Mouse (Mus musculus): Measurements from ENCODE around the gene Slc22a23. TPM values are rescaled to one million over a fixed set of nuclear protein-coding genes. Genes with fewer than 3 reads are reported as not detected.
"Not testable (repeated sequence)": the region's sequence is repeated elsewhere in the genome, so short reads cannot be mapped to it uniquely, and the experiment has no call there.

Gene Slc22a23
- 7.8 and 8.5 TPM in 2 replicates for polyA plus RNA-seq (2014; fragmentation: Nextera tagmentation; extraction: Ambion mirVana)

DNA sequence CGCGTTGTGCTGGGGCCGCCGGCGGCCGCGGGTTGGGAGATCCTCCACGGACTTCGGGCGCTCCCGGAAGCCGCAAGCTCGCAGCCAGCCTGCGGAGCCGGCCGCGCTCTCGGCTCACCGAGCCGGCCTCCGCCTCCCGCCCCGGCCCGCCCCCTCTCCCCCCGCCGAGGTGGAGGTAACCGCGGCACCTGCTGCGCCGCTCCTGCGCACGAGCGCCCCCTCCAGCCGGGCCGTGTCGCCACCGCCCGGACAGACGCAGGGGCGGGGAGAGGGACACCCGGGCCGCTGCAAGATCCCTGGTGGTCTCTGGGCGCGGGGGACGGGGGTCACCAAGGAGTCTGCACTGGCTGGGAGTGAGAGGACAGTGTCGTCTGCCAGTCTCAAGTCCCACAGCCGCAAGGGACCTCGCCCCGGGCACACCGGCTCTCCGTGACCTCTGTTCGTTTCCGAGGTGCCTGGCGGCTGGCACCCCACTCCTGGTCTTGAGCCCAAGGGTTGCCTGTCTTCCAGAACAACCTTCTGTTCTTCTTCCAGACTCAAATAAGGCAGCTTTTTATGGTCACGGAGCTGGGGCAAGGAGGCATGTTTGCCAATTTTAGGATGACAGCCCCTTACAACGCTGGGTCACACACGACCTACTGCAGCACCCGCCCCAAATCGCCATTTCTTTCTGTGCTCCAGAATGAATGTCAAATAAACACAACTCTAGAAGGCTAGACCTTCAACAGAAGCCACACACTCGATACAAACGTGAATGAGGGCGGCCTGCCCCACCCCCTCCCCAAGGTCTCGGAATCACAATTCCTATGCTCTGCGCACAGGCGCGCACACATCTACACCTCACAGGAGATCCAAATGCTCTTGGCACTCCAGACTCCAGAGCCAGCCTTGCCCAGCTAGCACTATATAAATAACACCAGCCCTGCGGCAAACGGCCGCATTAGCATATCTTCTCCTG is at the start of gene Slc22a23:
Gene Slc22a23 (minus strand): TSS at position 55 of the 958 bp plus-strand sequence.
- Histone ChIP-seq H3K4me2 (ENCODE audit: low read length) (peak within 1 kb of the TSS; percentile 98), H3K9ac (ENCODE audit: low read length) (peak within 1 kb of the TSS; percentile 84), H3K36me3 (ENCODE audit: control insufficient read depth, insufficient read depth, low read length) (no peaks in the 10 kb centered on the region), H3K4me1 (ENCODE audit: control insufficient read depth in 2 of 2, insufficient read depth in 2 of 2, low read length in 2 of 2) (peaks cover 14 to 25% of the 10 kb centered on the region in 2 experiments), H3K9me3 (ENCODE audit: control insufficient read depth, low read length) (no peaks in the 10 kb centered on the region), H3K27ac (replicated peaks in 1 of 2; ENCODE audit: control insufficient read depth in 1 of 2, insufficient read depth in 1 of 2, low read depth in 2 of 2, low read length in 2 of 2) (peak within 1 kb of the TSS; percentile 55 to 77), H3K27me3 (ENCODE audit: control insufficient read depth, insufficient read depth, low read length) (peaks cover 7% of the 10 kb centered on the region; the same call in 1 of the 2 replicates), H3K4me3 (ENCODE audit: control insufficient read depth in 1 of 2, insufficient read depth in 1 of 2, low read depth in 1 of 2, low read length in 2 of 2) (peak within 1 kb of the TSS; percentile 56 to 75)
- WGBS: 2% methylated on average over 29 of the region's 69 CpGs
- ATAC-seq (ENCODE audit: insufficient number of reproducible peaks, insufficient read depth, low FRiP score, low read depth): peak; percentile 84

DNA sequence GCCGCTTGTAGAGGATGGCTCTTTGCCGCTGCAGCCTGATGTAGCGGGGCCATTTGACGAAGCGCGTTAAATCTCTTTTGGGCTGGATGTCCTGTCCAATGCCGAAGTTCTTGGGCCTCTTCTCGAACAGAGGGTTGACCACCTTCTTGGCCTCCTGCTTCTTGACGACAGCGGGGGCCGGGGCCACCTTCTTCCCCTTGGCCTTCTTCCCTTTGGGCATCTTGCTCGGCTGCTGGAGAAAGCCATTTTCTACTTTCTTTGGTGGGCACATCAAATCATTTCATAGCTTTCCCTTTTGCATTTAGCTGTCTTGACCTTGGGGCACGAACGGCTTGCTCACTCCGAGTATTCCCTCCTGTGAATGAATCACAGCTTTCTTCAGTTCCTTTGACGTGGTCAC is 49.3 kb upstream of the Slc22a23 start:
- not testable (repeated sequence) for H3K36me3 ChIP-seq (ENCODE audit: control insufficient read depth, insufficient read depth, low read length); H3K4me1 ChIP-seq (ENCODE audit: control insufficient read depth in 2 of 2, insufficient read depth in 2 of 2, low read length in 2 of 2); H3K4me2 ChIP-seq (ENCODE audit: low read length); H3K27ac ChIP-seq (replicated peaks in 1 of 2; ENCODE audit: control insufficient read depth in 1 of 2, insufficient read depth in 1 of 2, low read depth in 2 of 2, low read length in 2 of 2); H3K4me3 ChIP-seq (ENCODE audit: control insufficient read depth in 1 of 2, insufficient read depth in 1 of 2, low read depth in 1 of 2, low read length in 2 of 2); ATAC-seq (ENCODE audit: insufficient number of reproducible peaks, insufficient read depth, low FRiP score, low read depth); H3K9me3 ChIP-seq (ENCODE audit: control insufficient read depth, low read length); H3K27me3 ChIP-seq (ENCODE audit: control insufficient read depth, insufficient read depth, low read length); H3K9ac ChIP-seq (ENCODE audit: low read length)
- WGBS: 83% methylated on average over 10 of the region's 16 CpGs

DNA sequence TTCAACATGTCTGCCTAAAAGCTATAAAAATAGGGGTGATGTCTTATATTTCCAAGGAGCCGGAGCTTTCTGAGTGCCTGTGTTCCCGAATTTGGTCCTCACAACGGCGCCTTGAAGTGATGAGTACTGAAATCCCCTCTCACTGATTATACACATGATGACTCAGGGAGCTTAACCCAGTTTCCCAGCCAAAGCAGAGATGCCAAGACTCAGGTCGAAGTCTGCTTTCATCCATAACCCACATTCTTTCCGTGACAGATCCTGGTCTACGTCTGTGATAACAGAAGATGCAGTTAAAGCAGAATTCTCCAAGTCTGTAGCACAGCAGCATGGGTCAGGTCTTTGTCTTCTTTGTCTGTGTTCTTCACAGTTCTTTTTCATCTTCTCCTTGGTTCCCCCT is 47.4 kb upstream of the Slc22a23 start:
- Histone ChIP-seq H3K9ac (ENCODE audit: low read length) (no peak overlapping the region), H3K4me2 (ENCODE audit: low read length) (peak overlapping the region; percentile 18; the same call in 1 of the 2 replicates), H3K27ac (replicated peaks in 1 of 2; ENCODE audit: control insufficient read depth in 1 of 2, insufficient read depth in 1 of 2, low read depth in 2 of 2, low read length in 2 of 2) (no peak overlapping the region), H3K9me3 (ENCODE audit: control insufficient read depth, low read length) (no peaks in the 10 kb centered on the region), H3K4me1 (ENCODE audit: control insufficient read depth in 2 of 2, insufficient read depth in 2 of 2, low read length in 2 of 2) (peaks cover 3 to 6% of the 10 kb centered on the region in 2 experiments; a peak in 2 of 4 replicates), H3K27me3 (ENCODE audit: control insufficient read depth, insufficient read depth, low read length) (no peaks in the 10 kb centered on the region), H3K36me3 (ENCODE audit: control insufficient read depth, insufficient read depth, low read length) (no peaks in the 10 kb centered on the region), H3K4me3 (ENCODE audit: control insufficient read depth in 1 of 2, insufficient read depth in 1 of 2, low read depth in 1 of 2, low read length in 2 of 2) (no peak overlapping the region)
- WGBS: 22% methylated on average over 7 of the region's 7 CpGs
- ATAC-seq (ENCODE audit: insufficient number of reproducible peaks, insufficient read depth, low FRiP score, low read depth): no peak

DNA sequence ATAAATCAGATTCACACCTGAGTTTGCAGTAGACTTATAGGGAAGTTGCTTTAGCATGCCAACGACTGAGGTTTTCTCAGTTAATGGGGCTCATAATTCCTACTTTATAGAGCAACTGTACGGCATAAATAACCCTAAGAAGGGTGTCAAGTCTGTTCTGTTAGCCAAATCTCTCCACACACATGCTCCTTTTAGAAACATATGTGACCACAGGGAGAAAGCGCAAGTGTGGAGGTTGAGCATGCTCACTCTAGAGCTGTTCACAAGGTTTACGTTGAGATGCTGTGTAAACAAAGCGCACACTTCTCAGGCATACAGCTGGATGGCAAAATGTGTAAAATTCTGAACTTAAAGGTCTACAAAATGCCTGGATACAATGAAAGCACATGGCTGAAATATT is 43.2 kb upstream of the Slc22a23 start:
- 94% methylated on average over 5 of the region's 5 CpGs for WGBS

DNA sequence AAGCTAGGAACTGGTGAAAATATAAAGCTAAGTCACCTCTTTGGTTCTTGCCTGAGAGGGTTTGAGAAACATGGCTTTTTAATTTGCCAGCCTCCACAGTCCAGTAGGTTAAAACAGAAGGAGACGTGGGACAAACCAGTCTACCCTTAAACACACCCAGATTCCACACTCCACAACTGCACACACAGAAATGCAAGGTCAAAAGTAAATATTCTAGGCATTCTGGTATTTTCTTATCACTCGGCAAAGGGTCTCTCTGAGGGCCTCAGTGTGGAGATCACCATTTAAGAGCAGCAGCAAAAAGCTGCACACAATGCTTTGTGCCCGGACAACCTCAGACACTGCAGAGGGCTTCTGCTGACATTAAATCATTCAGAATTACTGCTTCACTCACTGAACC is 38.4 kb upstream of the Slc22a23 start:
- Histone ChIP-seq H3K4me1 (ENCODE audit: control insufficient read depth in 2 of 2, insufficient read depth in 2 of 2, low read length in 2 of 2) (peaks cover 4 to 5% of the 10 kb centered on the region in 2 experiments; a peak in 2 of 4 replicates), H3K9me3 (ENCODE audit: control insufficient read depth, low read length) (no peaks in the 10 kb centered on the region), H3K27me3 (ENCODE audit: control insufficient read depth, insufficient read depth, low read length) (no peaks in the 10 kb centered on the region), H3K36me3 (ENCODE audit: control insufficient read depth, insufficient read depth, low read length) (no peaks in the 10 kb centered on the region), H3K4me2 (ENCODE audit: low read length) (no peak overlapping the region), H3K9ac (ENCODE audit: low read length) (no peak overlapping the region), H3K27ac (replicated peaks in 1 of 2; ENCODE audit: control insufficient read depth in 1 of 2, insufficient read depth in 1 of 2, low read depth in 2 of 2, low read length in 2 of 2) (no peak overlapping the region), H3K4me3 (ENCODE audit: control insufficient read depth in 1 of 2, insufficient read depth in 1 of 2, low read depth in 1 of 2, low read length in 2 of 2) (no peak overlapping the region)
- 26% methylated on average over 3 of the region's 3 CpGs for WGBS
- no peak for ATAC-seq (ENCODE audit: insufficient number of reproducible peaks, insufficient read depth, low FRiP score, low read depth)

More for the DNA sequence above, 43.2 kb upstream of the Slc22a23 start:
- Histone ChIP-seq H3K4me3 (ENCODE audit: control insufficient read depth in 1 of 2, insufficient read depth in 1 of 2, low read depth in 1 of 2, low read length in 2 of 2) (no peak overlapping the region), H3K36me3 (ENCODE audit: control insufficient read depth, insufficient read depth, low read length) (no peaks in the 10 kb centered on the region), H3K9ac (ENCODE audit: low read length) (no peak overlapping the region), H3K27ac (replicated peaks in 1 of 2; ENCODE audit: control insufficient read depth in 1 of 2, insufficient read depth in 1 of 2, low read depth in 2 of 2, low read length in 2 of 2) (no peak overlapping the region), H3K9me3 (ENCODE audit: control insufficient read depth, low read length) (no peaks in the 10 kb centered on the region), H3K4me2 (ENCODE audit: low read length) (no peak overlapping the region), H3K4me1 (ENCODE audit: control insufficient read depth in 2 of 2, insufficient read depth in 2 of 2, low read length in 2 of 2) (peaks cover 5 to 10% of the 10 kb centered on the region in 2 experiments; a peak in 2 of 4 replicates), H3K27me3 (ENCODE audit: control insufficient read depth, insufficient read depth, low read length) (no peaks in the 10 kb centered on the region)
- ATAC-seq (ENCODE audit: insufficient number of reproducible peaks, insufficient read depth, low FRiP score, low read depth): no peak

DNA sequence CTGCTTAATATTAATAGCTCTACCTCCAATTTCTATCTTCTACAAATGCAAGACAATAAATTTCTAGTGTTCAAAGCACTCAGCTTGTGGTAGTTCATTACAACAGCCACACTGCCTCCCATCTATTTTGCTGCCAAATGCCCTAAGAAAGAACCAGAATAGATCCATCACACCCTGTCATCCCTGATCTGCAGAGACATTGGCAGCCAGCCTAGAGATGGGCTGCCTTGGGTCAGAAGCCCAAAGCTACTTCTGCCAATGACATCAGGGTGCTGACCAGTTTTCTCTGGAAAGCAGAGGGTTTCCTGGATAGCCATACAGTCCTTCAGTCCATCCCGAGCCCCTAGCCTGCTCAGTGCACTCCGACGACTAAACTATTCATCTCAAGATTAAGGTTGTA is 33.9 kb upstream of the Slc22a23 start:
- Histone ChIP-seq H3K4me1 (ENCODE audit: control insufficient read depth in 2 of 2, insufficient read depth in 2 of 2, low read length in 2 of 2) (peaks cover 5 to 8% of the 10 kb centered on the region in 2 experiments; a peak in 3 of 4 replicates), H3K27ac (replicated peaks in 1 of 2; ENCODE audit: control insufficient read depth in 1 of 2, insufficient read depth in 1 of 2, low read depth in 2 of 2, low read length in 2 of 2) (no peak overlapping the region), H3K36me3 (ENCODE audit: control insufficient read depth, insufficient read depth, low read length) (no peaks in the 10 kb centered on the region), H3K9me3 (ENCODE audit: control insufficient read depth, low read length) (no peaks in the 10 kb centered on the region), H3K9ac (ENCODE audit: low read length) (no peak overlapping the region), H3K27me3 (ENCODE audit: control insufficient read depth, insufficient read depth, low read length) (no peaks in the 10 kb centered on the region), H3K4me2 (ENCODE audit: low read length) (no peak overlapping the region), H3K4me3 (ENCODE audit: control insufficient read depth in 1 of 2, insufficient read depth in 1 of 2, low read depth in 1 of 2, low read length in 2 of 2) (no peak overlapping the region)
- WGBS: 83% methylated on average over 3 of the region's 3 CpGs
- ATAC-seq (ENCODE audit: insufficient number of reproducible peaks, insufficient read depth, low FRiP score, low read depth): no peak

DNA sequence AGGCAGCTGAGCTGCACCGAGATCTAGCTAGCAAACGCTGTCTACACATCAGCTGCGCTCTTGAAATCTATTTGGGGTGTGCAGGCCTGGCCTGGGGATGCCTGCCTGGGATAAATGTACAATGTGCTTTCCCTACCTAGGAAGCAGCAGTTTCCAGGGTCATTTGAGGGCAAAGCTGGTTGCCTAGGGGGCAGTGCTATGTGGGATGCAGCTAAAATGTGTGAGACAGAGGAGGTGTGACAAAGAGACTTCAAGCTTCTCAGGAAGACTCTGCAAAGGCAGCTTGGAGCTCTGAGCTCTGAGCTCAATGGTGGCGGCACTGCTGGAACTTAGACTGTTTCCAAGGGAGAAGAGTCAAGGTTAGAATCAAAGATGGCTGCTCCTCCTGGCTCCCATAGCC is 30.2 kb upstream of the Slc22a23 start:
- Histone ChIP-seq H3K9ac (ENCODE audit: low read length) (no peak overlapping the region), H3K4me1 (ENCODE audit: control insufficient read depth in 2 of 2, insufficient read depth in 2 of 2, low read length in 2 of 2) (peaks cover 4 to 9% of the 10 kb centered on the region in 2 experiments; a peak in 1 of 4 replicates), H3K9me3 (ENCODE audit: control insufficient read depth, low read length) (no peaks in the 10 kb centered on the region), H3K36me3 (ENCODE audit: control insufficient read depth, insufficient read depth, low read length) (no peaks in the 10 kb centered on the region), H3K4me2 (ENCODE audit: low read length) (no peak overlapping the region), H3K27me3 (ENCODE audit: control insufficient read depth, insufficient read depth, low read length) (no peaks in the 10 kb centered on the region), H3K27ac (replicated peaks in 1 of 2; ENCODE audit: control insufficient read depth in 1 of 2, insufficient read depth in 1 of 2, low read depth in 2 of 2, low read length in 2 of 2) (no peak overlapping the region), H3K4me3 (ENCODE audit: control insufficient read depth in 1 of 2, insufficient read depth in 1 of 2, low read depth in 1 of 2, low read length in 2 of 2) (no peak overlapping the region)
- WGBS: 46% methylated on average over 4 of the region's 4 CpGs
- no peak for ATAC-seq (ENCODE audit: insufficient number of reproducible peaks, insufficient read depth, low FRiP score, low read depth)
